Mouse (Mus musculus) CH12.LX (cell line): ENCODE measurements around the gene Cep164. TPM values are rescaled to one million over a fixed set of nuclear protein-coding genes. Genes with fewer than 3 reads are reported as not detected.

ENCODE experiments used
- DNase-seq: peaks from one replicate; pipeline ENCODE4 v3.0.0-alpha.2; 2013; ENCODE audit errors: extremely low read depth
- H3K27ac ChIP-seq: 2 replicates; pipeline ENCODE4 v1.5.1; 2012; ENCODE audit warnings: low read depth, mild to moderate bottlenecking, control low read depth, moderate library complexity; ENCODE audit not compliant: insufficient read depth
- H3K27me3 ChIP-seq: replicated peaks from 2 replicates; pipeline ENCODE3; 2012; ENCODE audit warnings: inconsistent platforms
- H3K36me3 ChIP-seq, 2 experiments: replicated peaks in 1 of 2; 2 replicates each; pipeline versions ENCODE3 to v1.6.1; 2012; ENCODE audit warnings: inconsistent platforms in 1 of 2, low read length in 1 of 2, mild to moderate bottlenecking in 1 of 2, mixed read lengths in 1 of 2, moderate library complexity in 1 of 2; ENCODE audit not compliant: control insufficient read depth in 1 of 2, insufficient read depth in 1 of 2
- H3K4me1 ChIP-seq, 2 experiments: 2 replicates each; pipeline ENCODE4 v1.6.1; 2012; ENCODE audit warnings: inconsistent platforms in 1 of 2, moderate library complexity in 1 of 2; ENCODE audit not compliant: insufficient read depth in 2 of 2, control insufficient read depth in 1 of 2
- H3K4me2 ChIP-seq: 2 replicates; pipeline ENCODE4 v1.6.1; 2012; ENCODE audit warnings: low read depth, mild to moderate bottlenecking, control low read depth; ENCODE audit not compliant: poor library complexity, insufficient read depth, severe bottlenecking
- H3K4me3 ChIP-seq, 3 experiments: fragments of 150-350 bp in 1 of 3; sonication (generic) in 1 of 3; replicated peaks in 1 of 3; 2 replicates each; pipeline versions ENCODE3 to v1.5.1; 2011 to 2012; ENCODE audit warnings: low read depth in 2 of 3, low read length in 2 of 3, mild to moderate bottlenecking in 2 of 3, moderate library complexity in 2 of 3, control low read depth in 1 of 3, improper control_type of control experiment in 1 of 3, inconsistent platforms in 1 of 3, mixed read lengths in 1 of 3; ENCODE audit not compliant: poor library complexity in 1 of 3
- H3K79me2 ChIP-seq: replicated peaks from 2 replicates; pipeline ENCODE4 v1.6.1; 2012; ENCODE audit warnings: mild to moderate bottlenecking, moderate library complexity; ENCODE audit not compliant: control insufficient read depth, poor library complexity, insufficient read depth, severe bottlenecking; ENCODE audit errors: extremely low read depth
- H3K9ac ChIP-seq: 2 replicates; pipeline ENCODE4 v1.6.1; 2012; ENCODE audit warnings: low read depth, mild to moderate bottlenecking, control low read depth, moderate library complexity; ENCODE audit not compliant: insufficient read depth
- H3K9me3 ChIP-seq: replicated peaks from 2 replicates; pipeline ENCODE3; 2012; ENCODE audit warnings: low read length, inconsistent platforms, mixed read lengths
- CHD2 ChIP-seq: IDR thresholded peaks from 2 replicates; pipeline ENCODE4 v1.6.1; 2011; ENCODE audit warnings: low read length, improper control_type of control experiment
- GABPA ChIP-seq: IDR thresholded peaks from 2 replicates; pipeline ENCODE4 v1.6.1; 2012; ENCODE audit warnings: low read depth, low read length, improper control_type of control experiment, inconsistent platforms; ENCODE audit not compliant: insufficient replicate concordance
- JUND ChIP-seq: conservative IDR thresholded peaks from 2 replicates; pipeline ENCODE4 v1.6.1; 2011; ENCODE audit warnings: low read depth, low read length, improper control_type of control experiment
- MAX ChIP-seq: IDR thresholded peaks from 2 replicates; pipeline ENCODE4 v1.6.1; 2011; ENCODE audit warnings: low read length, improper control_type of control experiment
- MAZ ChIP-seq: IDR thresholded peaks from 2 replicates; pipeline ENCODE4 v1.6.1; 2012; ENCODE audit warnings: low read depth, mild to moderate bottlenecking, inconsistent platforms, low read length, improper control_type of control experiment, moderate library complexity
- MXI1 ChIP-seq: IDR thresholded peaks from 2 replicates; pipeline ENCODE4 v1.6.1; 2011; ENCODE audit warnings: mild to moderate bottlenecking, low read depth, low read length, improper control_type of control experiment
- MYC ChIP-seq: IDR thresholded peaks from 2 replicates; pipeline ENCODE4 v1.6.1; 2011; ENCODE audit warnings: low read depth, mild to moderate bottlenecking, improper control_type of control experiment, low read length
- NRF1 ChIP-seq: IDR thresholded peaks from 2 replicates; pipeline ENCODE4 v1.6.1; 2014; ENCODE audit warnings: low read depth, mild to moderate bottlenecking, inconsistent platforms, low read length, improper control_type of control experiment, moderate library complexity
- POLR2A ChIP-seq: IDR thresholded peaks from 2 replicates; pipeline ENCODE4 v1.6.1; 2011; ENCODE audit warnings: low read depth, mild to moderate bottlenecking, improper control_type of control experiment, low read length
- RCOR1 ChIP-seq: conservative IDR thresholded peaks from 2 replicates; pipeline ENCODE4 v1.6.1; 2012; ENCODE audit warnings: low read depth, mild to moderate bottlenecking, inconsistent platforms, low read length, improper control_type of control experiment
- SIN3A ChIP-seq: IDR thresholded peaks from 2 replicates; pipeline ENCODE4 v1.6.1; 2012; ENCODE audit warnings: low read length, improper control_type of control experiment, inconsistent platforms
- SMC3 ChIP-seq: IDR thresholded peaks from 2 replicates; pipeline ENCODE4 v1.6.1; 2011; ENCODE audit warnings: low read depth, low read length, improper control_type of control experiment
- TBP ChIP-seq: conservative IDR thresholded peaks from 2 replicates; pipeline ENCODE4 v1.6.1; 2011; ENCODE audit warnings: low read depth, low read length, improper control_type of control experiment
- UBTF ChIP-seq: IDR thresholded peaks from 2 replicates; pipeline ENCODE4 v1.6.1; 2012; ENCODE audit warnings: low read depth, mild to moderate bottlenecking, inconsistent platforms, low read length, improper control_type of control experiment, moderate library complexity
- ZKSCAN1 ChIP-seq: IDR thresholded peaks from 2 replicates; pipeline ENCODE4 v1.6.1; 2012; ENCODE audit warnings: low read depth, inconsistent platforms, low read length, improper control_type of control experiment, borderline replicate concordance
- dilution Hi-C: fragments of 300-500 bp; cut with MboI; formaldehyde crosslinking; loops from 2 replicates; pipeline ENCODE4 v1.14.3; 2020; ENCODE audit warnings: low sequenced_read_pairs; ENCODE audit not compliant: extremely low pct_unique_long_range_greater_than_20kb, extremely low pct_ligation_motif_present
- in situ Hi-C: fragments of 300-500 bp; cut with MboI; formaldehyde crosslinking; loops from 3 replicates; pipeline ENCODE4 v1.14.3; 2019; ENCODE audit warnings: low sequenced_read_pairs, low pct_ligation_motif_present, low pct_unique_long_range_greater_than_20kb, mixed read lengths
- polyA plus RNA-seq: library from polyadenylated mRNA; unstranded; fragments of >175 nt; gene quantifications from 2 replicates; pipeline ENCODE4 v1.2.1, GENCODE M21; 2012; ENCODE audit warnings: low read depth; ENCODE audit not compliant: insufficient read length
- total RNA-seq, 2 experiments: library from RNA; depleted of rRNA; stranded (reverse); fragments of 300-350 nt in 1 of 2; fragments of >200 nt in 1 of 2; gene quantifications; 2 replicates each; pipeline ENCODE4 v1.2.3; 2012 to 2014

Cep164 gene
- total and polyA plus RNA-seq, 3 experiments = 14.2 to 22.7 (median 21.7) TPM

DNA sequence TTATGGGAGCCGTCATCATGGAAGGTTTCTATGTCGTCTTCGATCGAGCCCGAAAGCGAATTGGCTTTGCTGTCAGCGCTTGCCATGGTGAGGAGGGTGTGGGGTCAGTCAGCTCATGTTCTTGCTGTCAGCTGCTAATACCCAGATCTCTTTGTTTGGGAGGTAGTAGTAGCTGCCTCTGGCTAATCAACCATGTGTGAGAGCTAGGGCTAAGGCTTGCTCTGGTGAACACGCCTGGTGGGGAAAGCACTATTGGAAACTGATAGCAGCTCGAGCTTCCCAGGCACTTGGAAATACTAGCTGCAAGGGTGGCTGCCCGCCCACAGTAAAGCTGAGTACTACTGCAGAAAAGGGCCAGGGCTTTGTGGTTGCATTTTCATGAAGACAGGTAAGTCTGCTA lies 30.9 kb upstream of the Cep164 start:
- in situ Hi-C loops = no loop called here
- Histone ChIP-seq H3K79me2 (no peaks in the 10 kb centered on the region), H3K4me2 (no peak overlapping the region), H3K9me3 (no peaks in the 10 kb centered on the region), H3K36me3 (peaks cover 20 to 67% of the 10 kb centered on the region in 2 experiments), H3K9ac (no peak overlapping the region), H3K27me3 (no peaks in the 10 kb centered on the region), H3K4me3 (no peak overlapping the region), H3K4me1 (no peaks in the 10 kb centered on the region), H3K27ac (no peak overlapping the region)
- dilution Hi-C loops = no loop called here
- TF ChIP-seq JUND (no peak), SMC3 (no peak), MAX (no peak), ZKSCAN1 (no peak), MXI1 (no peak), TBP (no peak), POLR2A (no peak), CHD2 (no peak)
- no peak for DNase-seq

DNA sequence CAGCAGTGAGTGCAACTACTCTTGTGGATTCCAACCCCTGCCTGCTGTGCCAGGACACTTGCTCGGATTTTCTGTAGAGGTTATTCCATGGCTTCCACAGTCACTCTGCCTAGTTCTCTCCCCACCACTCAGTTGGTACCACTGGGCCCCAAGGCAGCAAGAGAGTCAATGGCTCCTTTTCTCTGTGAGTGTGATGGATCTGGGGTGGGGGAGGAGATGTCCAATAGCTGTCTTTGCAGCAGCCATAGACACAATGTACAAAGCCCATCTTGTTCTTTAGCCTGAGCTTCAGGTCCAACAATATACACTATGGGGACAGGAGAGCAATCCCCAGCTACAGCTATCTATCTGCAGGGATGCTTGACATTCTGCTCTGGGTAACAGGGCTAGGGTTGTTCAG lies 25.6 kb upstream of the Cep164 start:
- dilution Hi-C loops = no loop called here
- no peak for DNase-seq
- H3K27ac ChIP-seq = no peak overlapping the region
- H3K4me2 ChIP-seq = no peak overlapping the region
- H3K4me1 ChIP-seq = no peaks in the 10 kb centered on the region
- no peak overlapping the region for H3K9ac ChIP-seq
- in situ Hi-C loops = no loop called here
- no peaks in the 10 kb centered on the region for H3K27me3 ChIP-seq
- H3K9me3 ChIP-seq = no peaks in the 10 kb centered on the region
- peaks cover 4 to 23% of the 10 kb centered on the region in 2 experiments for H3K36me3 ChIP-seq
- H3K4me3 ChIP-seq = no peak overlapping the region
- no peaks in the 10 kb centered on the region for H3K79me2 ChIP-seq
- TF ChIP-seq MAX (no peak), SIN3A (no peak), RCOR1 (no peak)

- no peaks in the 10 kb centered on the region for H3K79me2 ChIP-seq
- H3K27ac ChIP-seq = no peak overlapping the region
- dilution Hi-C loops (no loop called here), in situ Hi-C loops (no loop called here)
- H3K36me3 ChIP-seq = peaks cover 0 to 19% of the 10 kb centered on the region in 2 experiments
- no peak for TF ChIP-seq MAZ
- no peak for TF ChIP-seq NRF1
- no peak for TF ChIP-seq GABPA
- TF ChIP-seq MYC = no peak
- TF ChIP-seq UBTF = no peak
- no peaks in the 10 kb centered on the region for H3K27me3 ChIP-seq
- peaks cover 0 to under 1% of the 10 kb centered on the region in 2 experiments; a peak in 1 of 4 replicates for H3K4me1 ChIP-seq
- no peak overlapping the region for H3K4me2 ChIP-seq
- no peaks in the 10 kb centered on the region for H3K9me3 ChIP-seq
- no peak for DNase-seq
- no peak overlapping the region for H3K9ac ChIP-seq
- no peak overlapping the region for H3K4me3 ChIP-seq
Measured at GRCm38 (mm10) chr9:45853695-45854094, 25.2 kb upstream of the Cep164 start.
